ENCODE assay signal across 9 mouse cellular contexts in genomic region chr13:59505867-59506266, GRCm38 (mm10).
DNase-seq lines count a peak whose midpoint lies in the region; ATAC-seq lines count a peak whose summit lies in the region.
"Had no signal": no experiment of that assay in that cellular context is flagged by ENCODE, and none has a peak within 500 bp of the region (broad histone marks: within the 10 kb centered on the region; RNA-seq: fewer than 3 reads in every experiment).

No protein-coding gene starts in this region.

- peak; percentile 92 for ATAC-seq in frontal cortex, adult (ENCODE audit: low TSS enrichment)
- ATAC-seq in erythroid progenitor cell, adult 5-6 weeks (replicated peaks; ENCODE audit: low FRiP score, poor library complexity, severe bottlenecking) = 0 out of 2 replicates have a peak, but pooled peaks have one; percentile 42
- ATAC-seq in granulocyte monocyte progenitor cell, adult 5-6 weeks (replicated peaks; ENCODE audit: poor library complexity, severe bottlenecking) = no peak
- ATAC-seq: inflammation-experienced regulatory T-cells, adult 6 months had no signal

- DNase-seq in frontal cortex, postnatal 14 days (ENCODE audit: low spot score in 2 of 2) = no peak
- peak; percentile 85 for DNase-seq in brain, adult 2 months (ENCODE audit: low read depth, low spot score)
- peak; percentile 63 for DNase-seq in cerebellum, adult 11-12 months
- DNase-seq in thymus, postnatal 10 days (ENCODE audit: low spot score in 2 of 2) = no peak
- DNase-seq: adrenal gland, postnatal 36 days had no signal

Comparison
In these comparisons a context has a peak if more than half of its experiments do, and no peak if none do; other contexts are left out.
1. DNase-seq: peak in brain, adult 2 months (single experiment) and cerebellum, adult 11-12 months (single experiment); none in frontal cortex, postnatal 14 days (0 of 2) and thymus, postnatal 10 days (0 of 2).